In the genomic region with DNA sequence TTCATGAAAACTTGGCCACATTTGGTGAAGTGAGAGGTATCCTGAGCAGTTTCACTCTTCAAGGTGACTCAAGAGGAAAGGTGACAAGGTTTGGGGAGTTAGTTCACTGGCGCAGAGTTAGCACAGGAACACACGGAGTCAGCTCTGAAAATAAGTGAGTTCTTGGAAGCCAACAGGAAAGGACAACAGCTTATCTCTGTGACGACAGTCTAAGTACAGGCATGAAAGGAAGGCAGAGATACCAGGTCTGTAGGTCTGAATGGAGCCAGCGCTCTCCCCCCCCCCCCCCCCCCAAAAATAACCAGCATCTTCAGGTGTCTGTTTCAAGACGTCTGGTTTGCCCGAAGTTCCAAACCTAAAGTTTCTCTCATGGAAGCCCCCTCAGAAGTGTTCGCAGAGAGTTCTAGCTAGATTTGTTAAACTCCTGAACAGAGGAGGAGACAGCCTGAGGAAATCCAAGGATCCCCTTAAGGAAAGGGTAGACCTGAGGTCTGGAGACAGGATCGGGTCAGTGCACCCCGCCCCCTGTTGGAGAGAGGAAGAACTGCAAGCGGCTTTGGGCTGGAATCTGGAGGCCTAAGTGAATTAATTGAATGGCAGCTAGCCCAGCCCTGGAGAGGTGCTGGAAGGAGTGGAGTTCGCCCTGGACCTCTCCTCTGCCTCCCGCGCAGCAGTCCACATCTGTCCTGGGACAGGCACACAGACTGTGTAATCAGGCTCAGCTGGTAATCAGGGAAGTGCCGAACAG, we compare ENCODE assay signal across 8 mouse cellular contexts. TPM values are rescaled to one million over a fixed set of nuclear protein-coding genes. Genes with fewer than 3 reads are reported as not detected.
DNase-seq lines count a peak whose midpoint lies in the region; ATAC-seq and TF ChIP-seq lines count a peak whose summit lies in the region.

No protein-coding gene starts in this region.

- no peaks in the 10 kb centered on the region for H3K27me3 ChIP-seq in heart, embryonic 13.5 days (replicated peaks)
- no peaks in the 10 kb centered on the region for H3K27me3 ChIP-seq in liver, embryonic 13.5 days

- no peak for TF ChIP-seq POLR2A in bone marrow macrophage, adult 2 months (IDR thresholded peaks at IDR 0.05; ENCODE audit: borderline replicate concordance, low read depth, low read length)

- no peak overlapping the region for H3K4me3 ChIP-seq in ES-E14 (ENCODE audit: insufficient read depth in 1 of 2, low read depth in 1 of 2, low read length in 2 of 2, poor library complexity in 1 of 2, severe bottlenecking in 1 of 2)
- no peak overlapping the region for H3K4me3 ChIP-seq in bone marrow macrophage, adult 2 months (ENCODE audit: insufficient read depth, low read length)
- no peak overlapping the region for H3K4me3 ChIP-seq in heart, embryonic 13.5 days
- H3K4me3 ChIP-seq in liver, embryonic 13.5 days (replicated peaks), result no peak overlapping the region

- WGBS in heart, embryonic 13.5 days, result 18% methylated on average over 14 of the region's 14 CpGs
- WGBS in liver, embryonic 13.5 days (ENCODE audit: insufficient replicate concordance), result 18% methylated on average over 14 of the region's 14 CpGs

- in situ Hi-C loops in ES-E14 (cut with MboI; ENCODE audit: low sequenced_read_pairs in 2 of 2, unreplicated experiment in 2 of 2), result no loop called here

- no peaks in the 10 kb centered on the region for H3K36me3 ChIP-seq in ES-E14 (ENCODE audit: control insufficient read depth, insufficient read depth, low read length, poor library complexity, severe bottlenecking)
- no peaks in the 10 kb centered on the region for H3K36me3 ChIP-seq in heart, embryonic 13.5 days
- no peaks in the 10 kb centered on the region for H3K36me3 ChIP-seq in liver, embryonic 13.5 days

- no peaks in the 10 kb centered on the region for H3K9me3 ChIP-seq in ES-E14 (ENCODE audit: control insufficient read depth, insufficient read depth, low read depth, low read length)
- no peaks in the 10 kb centered on the region for H3K9me3 ChIP-seq in heart, embryonic 13.5 days
- H3K9me3 ChIP-seq in liver, embryonic 13.5 days (replicated peaks), result no peaks in the 10 kb centered on the region

- TF ChIP-seq CTCF in bone marrow macrophage, adult 2 months (IDR thresholded peaks at IDR 0.05; ENCODE audit: low read depth, low read length), result peak; percentile 7; the same call in 1 of the 2 replicates

- peaks cover 0 to 6% of the 10 kb centered on the region in 2 experiments; a peak in 1 of 4 replicates for H3K4me1 ChIP-seq in ES-E14 (ENCODE audit: control insufficient read depth in 2 of 2, insufficient read depth in 2 of 2, low read length in 2 of 2, poor library complexity in 1 of 2)
- H3K4me1 ChIP-seq in bone marrow macrophage, adult 2 months (ENCODE audit: control insufficient read depth, insufficient read depth, low read length), result no peaks in the 10 kb centered on the region
- peaks cover 59% of the 10 kb centered on the region for H3K4me1 ChIP-seq in heart, embryonic 13.5 days
- peaks cover 22% of the 10 kb centered on the region for H3K4me1 ChIP-seq in liver, embryonic 13.5 days (replicated peaks)

- H3K9ac ChIP-seq in ES-E14 (ENCODE audit: insufficient read depth, low read depth, low read length, poor library complexity, severe bottlenecking), result no peak overlapping the region
- H3K9ac ChIP-seq in heart, embryonic 13.5 days, result 0 out of 2 replicates have a peak overlapping the region, but pooled peaks have one; percentile 60
- H3K9ac ChIP-seq in liver, embryonic 13.5 days, result no peak overlapping the region

- ATAC-seq in heart, embryonic 13.5 days (ENCODE audit: extremely low read depth, insufficient number of reproducible peaks, low FRiP score, low TSS enrichment), result peak; percentile 61
- peak; percentile 83 for ATAC-seq in liver, embryonic 13.5 days (ENCODE audit: low read depth)
- peak; percentile 5; the same call in 1 of the 2 replicates for ATAC-seq in neutrophil, adult 5-6 weeks (ENCODE audit: extremely low read depth, insufficient number of reproducible peaks, low FRiP score, poor library complexity, severe bottlenecking)

- H3K27ac ChIP-seq in ES-E14 (ENCODE audit: insufficient read depth, low read depth, low read length, poor library complexity, severe bottlenecking), result no peak overlapping the region
- no peak overlapping the region for H3K27ac ChIP-seq in bone marrow macrophage, adult 2 months (ENCODE audit: insufficient read depth, low read depth, low read length)
- H3K27ac ChIP-seq in heart, embryonic 13.5 days (replicated peaks), result peak overlapping the region; percentile 51
- no peak overlapping the region for H3K27ac ChIP-seq in liver, embryonic 13.5 days

- peak overlapping the region; percentile 46 for H3K4me2 ChIP-seq in heart, embryonic 13.5 days
- peak overlapping the region; percentile 15 for H3K4me2 ChIP-seq in liver, embryonic 13.5 days

- DNase-seq in ES-E14 (ENCODE audit: low read depth, low spot score), result peak; percentile 88
- DNase-seq in fibroblast of lung, adult 2 months (ENCODE audit: low read depth), result peak; percentile 17
- DNase-seq in kidney, postnatal 14 days, result peak; percentile 66
- DNase-seq in liver, embryonic 13.5 days, result peak; percentile 57
- peak; percentile 19 to 34 for DNase-seq in thymus, postnatal 36 days

TF ChIP-seq in ES-E14, 5 proteins besides CTCF, POLR2A, EP300 and RAD21:
- TF ChIP-seq ZNF384 (IDR thresholded peaks at IDR 0.05; ENCODE audit: low read depth, low read length) (no peak), HCFC1 (IDR thresholded peaks at IDR 0.05; ENCODE audit: borderline replicate concordance, insufficient read depth, low read length) (no peak), ZC3H11A (IDR thresholded peaks at IDR 0.05; ENCODE audit: borderline replicate concordance, low read depth, low read length) (no peak), MAFK (IDR thresholded peaks at IDR 0.05; ENCODE audit: insufficient read depth, low read depth, low read length) (no peak), CHD2 (IDR thresholded peaks at IDR 0.05; ENCODE audit: low read depth, low read length) (no peak)

RNA-seq across cellular contexts. Expression of a gene that starts 24.1 kb away (rescaled TPM):
- 0.54 and 1.3 TPM in 2 replicates for total RNA-seq in ES-E14 (2012; rRNA removed)
- not detected in 2 replicates for polyA plus RNA-seq in bone marrow macrophage, adult 2 months (2012; ENCODE audit: insufficient read depth, insufficient read length, missing spikeins)
- polyA plus RNA-seq in heart, embryonic 13.5 days (2015; fragmentation: Nextera tagmentation; extraction: Ambion mirVana), result 196 and 217 TPM in 2 replicates
- polyA plus RNA-seq in liver, embryonic 13.5 days (2015; fragmentation: Nextera tagmentation; extraction: Ambion mirVana), result 1.9 and 2.0 TPM in 2 replicates
- total RNA-seq in neutrophil, adult 5-6 weeks (2017), result not detected in 2 replicates

RNA-seq across cellular contexts. Expression of a gene that starts 52.2 kb away (rescaled TPM):
- not detected in 2 replicates for total RNA-seq in ES-E14 (2012; rRNA removed)
- polyA plus RNA-seq in bone marrow macrophage, adult 2 months (2012; ENCODE audit: insufficient read depth, insufficient read length, missing spikeins), result not detected in 2 replicates
- not detected in 2 replicates for polyA plus RNA-seq in heart, embryonic 13.5 days (2015; fragmentation: Nextera tagmentation; extraction: Ambion mirVana)
- polyA plus RNA-seq in liver, embryonic 13.5 days (2015; fragmentation: Nextera tagmentation; extraction: Ambion mirVana), result 0.03 TPM in 2 replicates
- not detected in 2 replicates for total RNA-seq in neutrophil, adult 5-6 weeks (2017)

Comparison
In these comparisons a context has a peak if more than half of its experiments do, and no peak if none do; other contexts are left out.
1. DNase-seq: peak in every context shown above with its lines; median percentile 88 in ES-E14; 66 in kidney, postnatal 14 days; 57 in liver, embryonic 13.5 days; 26 in thymus, postnatal 36 days; 17 in fibroblast of lung, adult 2 months.
2. ATAC-seq: peak in every context shown above with its lines; median percentile 83 in liver, embryonic 13.5 days; 61 in heart, embryonic 13.5 days; 5 in neutrophil, adult 5-6 weeks.
3. RNA of a gene that starts 24.1 kb away (polyA plus RNA-seq): 196 to 217 TPM in heart, embryonic 13.5 days; 1.9 to 2.0 TPM in liver, embryonic 13.5 days and not detected in bone marrow macrophage, adult 2 months; every median in the first group is over 10 times any median in the second.